14 mouse cellular contexts compared by ENCODE assay signal in genomic region chr7:89423194-89423593, GRCm38 (mm10). TPM values are rescaled to one million over a fixed set of nuclear protein-coding genes. Genes with fewer than 3 reads are reported as not detected.
DNase-seq lines count a peak whose midpoint lies in the region; ATAC-seq and TF ChIP-seq lines count a peak whose summit lies in the region.
"Had no signal": no experiment of that assay in that cellular context is flagged by ENCODE, and none has a peak within 500 bp of the region (broad histone marks: within the 10 kb centered on the region; RNA-seq: fewer than 3 reads in every experiment).

No protein-coding gene starts in this region.

- WGBS in kidney, embryonic 16.5 days = 10% methylated on average over 5 of the region's 5 CpGs
- WGBS in liver, embryonic 16.5 days (ENCODE audit: insufficient replicate concordance) = 19% methylated on average over 5 of the region's 5 CpGs
- WGBS in midbrain, embryonic 10.5 days = 42% methylated on average over 5 of the region's 5 CpGs
- WGBS in lung, postnatal 0 days = 19% methylated on average over 5 of the region's 5 CpGs

- DNase-seq in kidney, adult 18-20 months = peak; percentile 59
- DNase-seq in kidney, postnatal 4 days = no peak
- DNase-seq in embryo, embryonic 10.5 days (ENCODE audit: low spot score) = peak; percentile 53
- no peak for DNase-seq in cerebellum, postnatal 25 days
- DNase-seq in midbrain, embryonic 10.5 days (ENCODE audit: low spot score) = no peak
- no peak for DNase-seq in lung, postnatal 0 days (ENCODE audit: low spot score)
- DNase-seq: cerebellum, adult 2 months; gastrocnemius, adult 2 months; heart, adult 2 months had no signal

- no peaks in the 10 kb centered on the region for H3K36me3 ChIP-seq in kidney, embryonic 16.5 days (ENCODE audit: insufficient read depth, low read length)
- H3K36me3 ChIP-seq in liver, embryonic 16.5 days (ENCODE audit: control insufficient read depth, insufficient read depth) = no peaks in the 10 kb centered on the region
- H3K36me3 ChIP-seq in midbrain, embryonic 10.5 days = no peaks in the 10 kb centered on the region
- H3K36me3 ChIP-seq in lung, postnatal 0 days (ENCODE audit: insufficient read depth, low read length) = no peaks in the 10 kb centered on the region
- H3K36me3 ChIP-seq: embryonic facial prominence, embryonic 12.5 days; forebrain, embryonic 12.5 days; limb, embryonic 13.5 days had no signal

- H3K9me3 ChIP-seq in kidney, embryonic 16.5 days (ENCODE audit: low read length) = no peaks in the 10 kb centered on the region
- H3K9me3 ChIP-seq in liver, embryonic 16.5 days (replicated peaks; ENCODE audit: control insufficient read depth, low read length) = no peaks in the 10 kb centered on the region
- no peaks in the 10 kb centered on the region for H3K9me3 ChIP-seq in midbrain, embryonic 10.5 days (replicated peaks)
- H3K9me3 ChIP-seq in lung, postnatal 0 days (ENCODE audit: low read length) = no peaks in the 10 kb centered on the region
- H3K9me3 ChIP-seq: embryonic facial prominence, embryonic 12.5 days; forebrain, embryonic 12.5 days; limb, embryonic 13.5 days had no signal

- H3K27me3 ChIP-seq in kidney, embryonic 16.5 days (ENCODE audit: insufficient read depth, low read length) = no peaks in the 10 kb centered on the region
- no peaks in the 10 kb centered on the region for H3K27me3 ChIP-seq in liver, embryonic 16.5 days (ENCODE audit: control insufficient read depth, insufficient read depth, low read depth, low read length)
- no peaks in the 10 kb centered on the region for H3K27me3 ChIP-seq in midbrain, embryonic 10.5 days (ENCODE audit: low read depth, poor library complexity, severe bottlenecking)
- no peaks in the 10 kb centered on the region for H3K27me3 ChIP-seq in lung, postnatal 0 days (replicated peaks; ENCODE audit: insufficient read depth, low read length)
- H3K27me3 ChIP-seq: embryonic facial prominence, embryonic 12.5 days; forebrain, embryonic 12.5 days; limb, embryonic 13.5 days had no signal

- H3K9ac ChIP-seq in kidney, embryonic 16.5 days (replicated peaks; ENCODE audit: low read length) = no peak overlapping the region
- no peak overlapping the region for H3K9ac ChIP-seq in liver, embryonic 16.5 days (ENCODE audit: low read depth, low read length)
- no peak overlapping the region for H3K9ac ChIP-seq in lung, postnatal 0 days (replicated peaks; ENCODE audit: low read depth)
- H3K9ac ChIP-seq: embryonic facial prominence, embryonic 12.5 days; forebrain, embryonic 12.5 days; limb, embryonic 13.5 days had no signal

- peak overlapping the region; percentile 74 for H3K27ac ChIP-seq in kidney, embryonic 16.5 days (ENCODE audit: low read length)
- H3K27ac ChIP-seq in liver, embryonic 16.5 days (ENCODE audit: low read length) = no peak overlapping the region; the same call in none of the 2 replicates
- no peak overlapping the region for H3K27ac ChIP-seq in midbrain, embryonic 10.5 days (replicated peaks)
- no peak overlapping the region for H3K27ac ChIP-seq in lung, postnatal 0 days (ENCODE audit: low read length)
- H3K27ac ChIP-seq: embryonic facial prominence, embryonic 12.5 days; forebrain, embryonic 12.5 days; gastrocnemius, adult 2 months; heart, adult 2 months; limb, embryonic 13.5 days had no signal

- TF ChIP-seq CTCF in lung, postnatal 0 days (IDR thresholded peaks at IDR 0.05) = no peak

- H3K4me1 ChIP-seq in kidney, embryonic 16.5 days (ENCODE audit: insufficient read depth, low read length) = peaks cover 49% of the 10 kb centered on the region
- H3K4me1 ChIP-seq in liver, embryonic 16.5 days (ENCODE audit: control insufficient read depth, low read depth, low read length) = peaks cover 2% of the 10 kb centered on the region; the same call in 1 of the 2 replicates
- no peaks in the 10 kb centered on the region for H3K4me1 ChIP-seq in midbrain, embryonic 10.5 days
- H3K4me1 ChIP-seq in lung, postnatal 0 days (ENCODE audit: insufficient read depth, low read depth, low read length) = no peaks in the 10 kb centered on the region
- H3K4me1 ChIP-seq: forebrain, embryonic 12.5 days had no signal

- no peak overlapping the region for H3K4me3 ChIP-seq in kidney, embryonic 16.5 days (ENCODE audit: low read length)
- no peak overlapping the region for H3K4me3 ChIP-seq in liver, embryonic 16.5 days (ENCODE audit: low read depth, low read length)
- H3K4me3 ChIP-seq in midbrain, embryonic 10.5 days = no peak overlapping the region
- no peak overlapping the region for H3K4me3 ChIP-seq in lung, postnatal 0 days (ENCODE audit: low read depth, low read length)
- H3K4me3 ChIP-seq: embryonic facial prominence, embryonic 12.5 days; forebrain, embryonic 12.5 days; gastrocnemius, adult 2 months; heart, adult 2 months; limb, embryonic 13.5 days had no signal

- ATAC-seq in kidney, embryonic 16.5 days (ENCODE audit: low FRiP score, low TSS enrichment) = peak; percentile 23; the same call in 1 of the 2 replicates
- peak; percentile 81 for ATAC-seq in liver, embryonic 16.5 days (ENCODE audit: low read depth)
- no peak for ATAC-seq in lung, postnatal 0 days

- no peak overlapping the region for H3K4me2 ChIP-seq in kidney, embryonic 16.5 days (replicated peaks; ENCODE audit: low read depth, low read length)
- H3K4me2 ChIP-seq in liver, embryonic 16.5 days (ENCODE audit: low read depth, low read length) = no peak overlapping the region
- H3K4me2 ChIP-seq in lung, postnatal 0 days (replicated peaks; ENCODE audit: low read depth, low read length) = no peak overlapping the region
- H3K4me2 ChIP-seq: embryonic facial prominence, embryonic 12.5 days; forebrain, embryonic 12.5 days; limb, embryonic 13.5 days had no signal

- no peak for TF ChIP-seq EP300 in lung, postnatal 0 days (IDR thresholded peaks at IDR 0.05)

RNA-seq across cellular contexts. Expression of gene Fzd4, which starts 19.0 kb away (rescaled TPM):
- polyA plus RNA-seq in kidney, embryonic 16.5 days (2015; fragmentation: Nextera tagmentation; extraction: Ambion mirVana) = 28.1 and 31.0 TPM in 2 replicates
- polyA plus RNA-seq in liver, embryonic 16.5 days (2015; fragmentation: Nextera tagmentation; extraction: Ambion mirVana) = 2.0 and 2.6 TPM in 2 replicates
- 2.6 and 3.2 TPM in 2 replicates for polyA plus RNA-seq in midbrain, embryonic 10.5 days (2016; fragmentation: Nextera tagmentation; extraction: Ambion mirVana)
- 14.3 and 16.1 TPM in 2 replicates for polyA plus RNA-seq in lung, postnatal 0 days (2015; fragmentation: Nextera tagmentation; extraction: Ambion mirVana)

RNA-seq across cellular contexts. Expression of gene Tmem135, which starts 19.2 kb away (rescaled TPM):
- 37.6 and 39.9 TPM in 2 replicates for polyA plus RNA-seq in kidney, embryonic 16.5 days (2015; fragmentation: Nextera tagmentation; extraction: Ambion mirVana)
- 17.6 and 18.6 TPM in 2 replicates for polyA plus RNA-seq in liver, embryonic 16.5 days (2015; fragmentation: Nextera tagmentation; extraction: Ambion mirVana)
- 14.4 and 16.3 TPM in 2 replicates for polyA plus RNA-seq in midbrain, embryonic 10.5 days (2016; fragmentation: Nextera tagmentation; extraction: Ambion mirVana)
- polyA plus RNA-seq in lung, postnatal 0 days (2015; fragmentation: Nextera tagmentation; extraction: Ambion mirVana) = 21.7 and 26.1 TPM in 2 replicates

Comparison
In these comparisons a context has a peak if more than half of its experiments do, and no peak if none do; other contexts are left out.
1. DNase-seq: peak in kidney, adult 18-20 months (single experiment) and embryo, embryonic 10.5 days (single experiment); none in kidney, postnatal 4 days (0 of 2), cerebellum, postnatal 25 days (0 of 2), midbrain, embryonic 10.5 days (single experiment) and lung, postnatal 0 days (single experiment).